Mouse (Mus musculus): ENCODE measurements around the gene Sephs1.
A peak's percentile ranks its signal among the peaks of the same experiment; 100 is the strongest.
"Not testable (repeated sequence)": the region's sequence is repeated elsewhere in the genome, so short reads cannot be mapped to it uniquely, and the experiment has no call there.

Sephs1 gene

GRCm38 (mm10) chr2:4907916-4908315, 26.6 kb downstream of the Sephs1 start:
- DNase-seq (ENCODE audit: low read depth) = no peak

GRCm38 (mm10) chr2:4908771-4909315, 27.5 kb downstream of the Sephs1 start:
- no peak for DNase-seq (ENCODE audit: low read depth)

- DNase-seq (ENCODE audit: low read depth) = no peak
Measured at GRCm38 (mm10) chr2:4909909-4910308, 28.5 kb downstream of the Sephs1 start.

- no peak for DNase-seq (ENCODE audit: low read depth)
Measured at GRCm38 (mm10) chr2:4910521-4910920, 29.2 kb downstream of the Sephs1 start.

GRCm38 (mm10) chr2:4913949-4914348, 32.6 kb downstream of the Sephs1 start:
- DNase-seq (ENCODE audit: low read depth) = no peak

GRCm38 (mm10) chr2:4916037-4916436, 34.7 kb downstream of the Sephs1 start:
- DNase-seq (ENCODE audit: low read depth) = no peak

GRCm38 (mm10) chr2:4917326-4918021, 36.1 kb downstream of the Sephs1 start:
- no peak for DNase-seq (ENCODE audit: low read depth)

GRCm38 (mm10) chr2:4918860-4919739, 37.7 kb downstream of the Sephs1 start, which contains the start of gene Phyh:
Gene Phyh (plus strand): TSS chr2:4919019.
- DNase-seq (ENCODE audit: low read depth) = peak; percentile 53

- no peak for DNase-seq (ENCODE audit: low read depth)
Measured at GRCm38 (mm10) chr2:4921019-4921418, 39.7 kb downstream of the Sephs1 start.

GRCm38 (mm10) chr2:4922476-4923164, 41.3 kb downstream of the Sephs1 start:
- DNase-seq (ENCODE audit: low read depth) = no peak

- no peak for DNase-seq (ENCODE audit: low read depth)
Measured at GRCm38 (mm10) chr2:4927391-4927790, 46.0 kb downstream of the Sephs1 start.

GRCm38 (mm10) chr2:4929230-4929629, 47.9 kb downstream of the Sephs1 start:
- DNase-seq (ENCODE audit: low read depth) = no peak

GRCm38 (mm10) chr2:4934516-4934915, 53.2 kb downstream of the Sephs1 start:
- DNase-seq (ENCODE audit: low read depth) = no peak

GRCm38 (mm10) chr2:4937931-4938330, 56.6 kb downstream of the Sephs1 start:
- DNase-seq (ENCODE audit: low read depth) = no peak

GRCm38 (mm10) chr2:4940861-4941260, 59.5 kb downstream of the Sephs1 start:
- no peak for DNase-seq (ENCODE audit: low read depth)

- not testable (repeated sequence) for DNase-seq (ENCODE audit: low read depth)
Measured at GRCm38 (mm10) chr2:4949691-4950090, 68.3 kb downstream of the Sephs1 start.

- DNase-seq (ENCODE audit: low read depth) = no peak
Measured at GRCm38 (mm10) chr2:4950986-4951385, 69.6 kb downstream of the Sephs1 start.

GRCm38 (mm10) chr2:4954216-4954760, 72.9 kb downstream of the Sephs1 start:
- DNase-seq (ENCODE audit: low read depth) = no peak

- peak; percentile 20 for DNase-seq (ENCODE audit: low read depth)
Measured at GRCm38 (mm10) chr2:4958039-4958438, 76.7 kb downstream of the Sephs1 start.
